Mouse (Mus musculus): ENCODE data around the gene Clstn2. TPM values are rescaled to one million over a fixed set of nuclear protein-coding genes. Genes with fewer than 3 reads are reported as not detected.

Clstn2 gene
- total and polyA plus RNA-seq, 2 experiments from 2014 or later = 10.1 to 51.6 TPM

DNA sequence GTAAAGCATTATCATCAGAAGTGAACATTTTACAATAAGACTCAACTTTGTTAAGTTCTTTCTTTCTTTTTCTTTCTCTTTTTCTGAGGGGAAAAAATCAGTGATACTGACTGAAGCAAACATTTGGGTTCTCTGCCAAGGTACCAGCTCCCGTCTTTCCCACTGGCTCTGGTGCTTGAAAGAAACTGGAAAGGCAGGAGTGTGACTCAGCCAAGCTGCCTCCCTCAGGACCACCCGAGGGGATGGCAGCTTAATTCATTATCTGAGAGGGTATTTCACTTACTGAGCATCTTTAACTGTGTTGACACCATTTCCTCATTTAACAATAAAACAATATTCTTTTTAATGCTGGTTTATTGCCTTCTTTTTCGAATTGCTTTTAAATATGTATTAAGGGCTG, 516.0 kb downstream of the Clstn2 start:
- WGBS = 42% methylated on average over 3 of the region's 3 CpGs
- DNase-seq (ENCODE audit: low spot score) = no peak
- no peak overlapping the region for H3K27ac ChIP-seq
- ATAC-seq = no peak
- no peak overlapping the region for H3K9ac ChIP-seq (replicated peaks; ENCODE audit: low read length)
- no peak overlapping the region for H3K4me2 ChIP-seq (ENCODE audit: low read depth, low read length)
- H3K27me3 ChIP-seq (ENCODE audit: insufficient read depth, low read length) = no peaks in the 10 kb centered on the region
- no peak overlapping the region for H3K4me3 ChIP-seq (ENCODE audit: low read length)
- H3K36me3 ChIP-seq (ENCODE audit: insufficient read depth, low read length) = no peaks in the 10 kb centered on the region
- no peaks in the 10 kb centered on the region for H3K4me1 ChIP-seq (ENCODE audit: insufficient read depth, low read length)
- no peaks in the 10 kb centered on the region for H3K9me3 ChIP-seq (ENCODE audit: low read length)
- no peak for TF ChIP-seq CTCF (IDR thresholded peaks at IDR 0.05; ENCODE audit: low read depth)

DNA sequence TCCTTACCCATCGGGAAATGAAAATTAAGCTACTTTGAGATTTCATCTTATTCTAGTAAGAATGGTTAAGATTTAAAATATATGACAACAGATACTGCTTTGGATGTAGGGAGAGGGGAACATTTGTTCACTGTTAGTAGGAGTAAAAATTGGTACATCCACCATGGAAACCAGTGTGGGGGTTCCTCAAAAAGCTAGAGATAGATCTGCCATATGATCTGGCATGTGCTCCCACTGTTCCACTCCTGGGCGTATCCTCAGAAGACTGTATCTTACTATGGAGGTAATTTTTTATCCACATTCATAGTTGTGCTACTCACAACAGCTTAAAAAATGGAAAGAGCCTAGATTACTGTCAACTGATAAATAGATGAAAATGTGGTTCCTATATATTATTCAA, 518.3 kb downstream of the Clstn2 start:
- H3K4me3 ChIP-seq (ENCODE audit: low read length) = no peak overlapping the region
- H3K4me1 ChIP-seq (ENCODE audit: insufficient read depth, low read length) = no peaks in the 10 kb centered on the region
- no peaks in the 10 kb centered on the region for H3K9me3 ChIP-seq (ENCODE audit: low read length)
- WGBS = 94% methylated on average over 2 of the region's 2 CpGs
- no peak for TF ChIP-seq CTCF (IDR thresholded peaks at IDR 0.05; ENCODE audit: low read depth)
- DNase-seq (ENCODE audit: low spot score) = no peak
- no peaks in the 10 kb centered on the region for H3K36me3 ChIP-seq (ENCODE audit: insufficient read depth, low read length)
- H3K9ac ChIP-seq (replicated peaks; ENCODE audit: low read length) = no peak overlapping the region
- no peak for ATAC-seq
- H3K4me2 ChIP-seq (ENCODE audit: low read depth, low read length) = no peak overlapping the region
- no peak overlapping the region for H3K27ac ChIP-seq
- H3K27me3 ChIP-seq (ENCODE audit: insufficient read depth, low read length) = no peaks in the 10 kb centered on the region

DNA sequence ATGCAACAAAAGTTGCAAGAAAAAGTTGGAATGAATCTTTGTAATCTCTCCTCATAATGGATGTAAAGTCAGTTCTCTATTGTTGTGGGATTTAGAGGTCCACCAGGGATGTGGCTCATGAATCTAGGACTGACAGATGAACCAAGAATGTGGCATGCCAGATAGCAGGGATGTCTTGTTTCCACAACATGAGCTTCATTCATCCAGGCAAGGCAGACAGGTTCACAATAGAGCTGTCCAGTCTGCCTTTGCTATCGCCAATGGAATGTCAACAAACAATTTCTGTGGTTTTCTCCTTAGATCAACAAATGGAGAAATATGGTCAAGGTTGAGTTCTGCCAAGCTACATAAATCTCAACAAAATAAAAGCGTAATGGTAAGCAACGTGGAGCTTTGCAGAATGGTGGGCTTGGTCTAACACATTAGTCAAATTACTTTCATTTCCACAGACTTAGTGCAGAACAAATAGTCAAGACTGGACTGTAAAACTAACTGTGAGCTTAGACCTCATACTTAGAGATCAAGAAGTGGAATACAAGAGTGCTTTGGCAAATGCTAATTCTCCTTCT, 520.6 kb downstream of the Clstn2 start:
- Histone ChIP-seq H3K9ac (replicated peaks; ENCODE audit: low read length) (no peak overlapping the region), H3K36me3 (ENCODE audit: insufficient read depth, low read length) (no peaks in the 10 kb centered on the region), H3K4me3 (ENCODE audit: low read length) (no peak overlapping the region), H3K27ac (no peak overlapping the region), H3K9me3 (ENCODE audit: low read length) (no peaks in the 10 kb centered on the region), H3K27me3 (ENCODE audit: insufficient read depth, low read length) (no peaks in the 10 kb centered on the region), H3K4me2 (ENCODE audit: low read depth, low read length) (no peak overlapping the region), H3K4me1 (ENCODE audit: insufficient read depth, low read length) (no peaks in the 10 kb centered on the region)
- DNase-seq (ENCODE audit: low spot score) (no peak), ATAC-seq (no peak)
- 70% methylated on average over 3 of the region's 3 CpGs for WGBS
- no peak for TF ChIP-seq CTCF (IDR thresholded peaks at IDR 0.05; ENCODE audit: low read depth)

DNA sequence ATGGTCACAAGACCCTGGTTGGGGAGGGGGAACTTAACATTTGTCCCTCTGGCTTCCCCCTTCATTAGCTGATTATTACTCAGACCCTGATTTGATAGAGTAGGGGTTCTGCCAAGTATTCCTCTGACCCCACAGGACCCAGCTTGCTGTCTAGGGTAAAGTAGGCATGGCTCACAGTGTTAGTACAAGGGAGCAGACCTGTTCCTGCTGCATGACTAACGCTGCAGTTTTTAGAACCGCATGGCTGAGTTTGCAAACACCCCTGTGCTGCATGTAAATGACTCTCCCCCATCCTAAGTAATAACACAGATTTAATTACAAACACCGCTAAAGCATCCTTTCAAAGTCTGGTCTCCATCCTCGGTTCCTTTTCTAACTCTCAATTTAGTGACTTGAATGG, 531.6 kb downstream of the Clstn2 start:
- H3K27ac ChIP-seq = no peak overlapping the region
- no peaks in the 10 kb centered on the region for H3K4me1 ChIP-seq (ENCODE audit: insufficient read depth, low read length)
- H3K4me3 ChIP-seq (ENCODE audit: low read length) = no peak overlapping the region
- no peak overlapping the region for H3K9ac ChIP-seq (replicated peaks; ENCODE audit: low read length)
- H3K36me3 ChIP-seq (ENCODE audit: insufficient read depth, low read length) = no peaks in the 10 kb centered on the region
- DNase-seq (ENCODE audit: low spot score) (no peak), ATAC-seq (no peak)
- H3K9me3 ChIP-seq (ENCODE audit: low read length) = no peaks in the 10 kb centered on the region
- no peak overlapping the region for H3K4me2 ChIP-seq (ENCODE audit: low read depth, low read length)
- TF ChIP-seq CTCF (IDR thresholded peaks at IDR 0.05; ENCODE audit: low read depth) = no peak
- WGBS = 55% methylated on average over 4 of the region's 4 CpGs
- no peaks in the 10 kb centered on the region for H3K27me3 ChIP-seq (ENCODE audit: insufficient read depth, low read length)

DNA sequence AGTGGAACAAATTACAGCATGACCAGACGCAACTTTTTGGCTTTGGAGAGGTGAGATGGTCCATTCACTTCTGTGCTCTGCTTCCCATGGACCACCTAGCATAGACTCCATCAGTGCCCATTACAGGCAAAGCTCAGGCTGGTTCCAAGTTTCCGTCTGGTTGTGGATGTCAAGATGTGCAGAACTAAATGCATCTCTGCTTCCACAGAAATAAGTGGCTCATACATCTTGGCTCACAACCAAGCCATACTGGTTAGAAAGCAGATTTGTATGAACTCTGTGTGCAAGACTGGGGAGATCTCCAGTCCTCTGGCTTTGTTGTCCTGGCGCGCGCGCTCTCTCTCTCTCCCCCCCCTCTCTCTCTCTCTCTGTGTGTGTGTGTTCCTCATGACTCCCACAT, 537.9 kb downstream of the Clstn2 start:
- ATAC-seq = no peak
- H3K4me2 ChIP-seq (ENCODE audit: low read depth, low read length) = no peak overlapping the region
- H3K9me3 ChIP-seq (ENCODE audit: low read length) = no peaks in the 10 kb centered on the region
- no peak overlapping the region for H3K27ac ChIP-seq
- peak; percentile 71 for DNase-seq (ENCODE audit: low spot score)
- WGBS = 70% methylated on average over 6 of the region's 6 CpGs
- no peaks in the 10 kb centered on the region for H3K36me3 ChIP-seq (ENCODE audit: insufficient read depth, low read length)
- TF ChIP-seq CTCF (IDR thresholded peaks at IDR 0.05; ENCODE audit: low read depth) = no peak
- peaks cover 8% of the 10 kb centered on the region; the same call in 1 of the 2 replicates for H3K4me1 ChIP-seq (ENCODE audit: insufficient read depth, low read length)
- H3K27me3 ChIP-seq (ENCODE audit: insufficient read depth, low read length) = no peaks in the 10 kb centered on the region
- H3K9ac ChIP-seq (replicated peaks; ENCODE audit: low read length) = no peak overlapping the region
- H3K4me3 ChIP-seq (ENCODE audit: low read length) = no peak overlapping the region

DNA sequence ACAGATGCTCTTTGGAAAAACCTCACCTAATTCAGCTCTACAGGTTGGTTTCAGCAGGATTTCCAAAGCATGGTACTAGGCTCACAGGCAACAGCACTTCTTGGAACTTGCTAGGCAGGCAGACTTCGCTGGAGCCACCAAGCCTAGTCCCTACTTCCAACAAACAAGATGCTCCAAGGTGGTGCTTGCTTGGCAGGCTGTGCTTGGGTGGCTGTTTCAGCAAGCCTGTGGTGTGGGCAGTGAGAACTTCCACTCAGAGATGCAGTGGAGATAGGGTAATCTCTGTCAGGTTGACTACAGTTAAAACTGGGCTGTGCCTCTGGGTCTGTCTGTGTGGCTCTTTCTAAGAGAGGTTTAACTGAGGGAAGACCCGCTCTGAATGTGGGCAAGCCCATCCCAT, 541.4 kb downstream of the Clstn2 start:
- Histone ChIP-seq H3K27ac (no peak overlapping the region), H3K36me3 (ENCODE audit: insufficient read depth, low read length) (no peaks in the 10 kb centered on the region), H3K27me3 (ENCODE audit: insufficient read depth, low read length) (no peaks in the 10 kb centered on the region), H3K4me3 (ENCODE audit: low read length) (no peak overlapping the region), H3K4me1 (ENCODE audit: insufficient read depth, low read length) (peaks cover 8% of the 10 kb centered on the region; the same call in 1 of the 2 replicates), H3K9ac (replicated peaks; ENCODE audit: low read length) (no peak overlapping the region), H3K9me3 (ENCODE audit: low read length) (no peaks in the 10 kb centered on the region), H3K4me2 (ENCODE audit: low read depth, low read length) (no peak overlapping the region)
- WGBS = 84% methylated on average over 2 of the region's 2 CpGs
- no peak for TF ChIP-seq CTCF (IDR thresholded peaks at IDR 0.05; ENCODE audit: low read depth)
- no peak for ATAC-seq
- no peak for DNase-seq (ENCODE audit: low spot score)

DNA sequence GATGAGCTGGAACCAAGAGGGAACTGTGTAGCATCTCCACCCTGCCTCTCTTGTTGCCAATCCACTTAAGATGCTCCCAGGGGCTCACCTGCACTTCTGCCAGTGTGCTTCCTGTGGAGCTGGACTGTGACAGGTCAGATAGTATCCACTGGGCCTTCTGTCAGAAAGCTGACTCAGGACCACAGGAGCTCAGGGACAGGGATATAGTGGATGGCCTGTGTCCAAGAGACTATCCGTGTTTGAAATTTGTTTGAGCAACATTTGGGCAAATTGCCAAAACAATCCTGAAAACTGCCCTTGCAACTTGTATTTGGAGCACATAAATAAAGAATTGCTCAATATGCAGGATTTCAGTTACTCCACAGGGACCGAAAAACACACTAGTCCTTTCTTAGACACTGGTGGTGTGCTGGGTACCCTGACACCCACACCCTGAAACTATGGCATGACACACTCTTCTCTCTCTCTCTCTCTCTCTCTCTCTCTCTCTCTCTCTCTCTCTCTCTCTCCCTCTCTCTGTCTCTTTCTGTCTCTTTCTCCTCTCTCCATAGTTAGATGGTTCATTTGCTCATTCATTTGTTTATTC, 542.3 kb downstream of the Clstn2 start:
- 33% methylated on average over 2 of the region's 2 CpGs for WGBS
- no peaks in the 10 kb centered on the region for H3K36me3 ChIP-seq (ENCODE audit: insufficient read depth, low read length)
- no peak for ATAC-seq
- no peak overlapping the region for H3K4me2 ChIP-seq (ENCODE audit: low read depth, low read length)
- DNase-seq (ENCODE audit: low spot score) = peak; percentile 73
- peaks cover 8% of the 10 kb centered on the region; the same call in 1 of the 2 replicates for H3K4me1 ChIP-seq (ENCODE audit: insufficient read depth, low read length)
- no peak overlapping the region for H3K9ac ChIP-seq (replicated peaks; ENCODE audit: low read length)
- H3K27ac ChIP-seq = no peak overlapping the region
- no peaks in the 10 kb centered on the region for H3K9me3 ChIP-seq (ENCODE audit: low read length)
- H3K4me3 ChIP-seq (ENCODE audit: low read length) = no peak overlapping the region
- TF ChIP-seq CTCF (IDR thresholded peaks at IDR 0.05; ENCODE audit: low read depth) = no peak
- no peaks in the 10 kb centered on the region for H3K27me3 ChIP-seq (ENCODE audit: insufficient read depth, low read length)
